Mouse (Mus musculus): ENCODE measurements at regions not wholly inside any gene's neighbourhood (a gene's known extent, or its start where the extent isn't known, plus 50 kb on each side); places are given as distances from the start of the nearest gene placed in this dataset.

DNA sequence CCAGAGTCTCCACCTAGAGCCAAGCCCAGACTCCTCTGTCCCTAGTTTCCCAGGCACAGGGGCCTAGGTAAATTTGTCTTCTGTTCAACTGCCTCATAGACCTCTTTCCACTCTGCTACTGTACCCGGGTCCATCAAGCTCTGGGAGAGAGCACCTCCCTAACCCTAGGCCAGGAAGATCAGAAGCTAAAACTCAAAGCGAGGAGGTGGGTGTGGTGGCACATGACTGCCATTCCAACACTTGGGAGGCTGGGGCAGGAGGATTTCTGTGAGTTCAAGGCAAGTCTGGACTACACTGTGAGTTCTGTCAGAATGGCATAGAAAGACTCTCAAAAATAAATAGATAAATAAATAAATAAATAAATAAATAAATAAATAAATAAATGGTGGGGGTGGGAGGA is 91.2 kb upstream of the Tbx3 start:
- no peaks in the 10 kb centered on the region for H3K4me1 ChIP-seq (ENCODE audit: control insufficient read depth, insufficient read depth, low read length)
- WGBS, result 93% methylated on average over 2 of the region's 2 CpGs
- H3K9ac ChIP-seq (ENCODE audit: low read depth, low read length, severe bottlenecking), result no peak overlapping the region
- H3K4me2 ChIP-seq (replicated peaks; ENCODE audit: low read depth, low read length, severe bottlenecking), result no peak overlapping the region
- no peak overlapping the region for H3K27ac ChIP-seq (replicated peaks; ENCODE audit: low read depth, low read length)
- no peak overlapping the region for H3K4me3 ChIP-seq (replicated peaks; ENCODE audit: low read length)
- DNase-seq (ENCODE audit: low spot score) (no peak), ATAC-seq (ENCODE audit: low FRiP score, low read depth) (no peak)
- no peaks in the 10 kb centered on the region for H3K36me3 ChIP-seq (ENCODE audit: control insufficient read depth, insufficient read depth, low read length)
- H3K9me3 ChIP-seq (ENCODE audit: control insufficient read depth, low read length), result 0 out of 2 replicates have a peak, but pooled peaks cover under 1% of the 10 kb centered on the region
- no peaks in the 10 kb centered on the region for H3K27me3 ChIP-seq (ENCODE audit: control insufficient read depth, insufficient read depth, low read length)
- TF ChIP-seq POLR2A (IDR thresholded peaks at IDR 0.05; ENCODE audit: borderline replicate concordance, extremely low read depth, insufficient read depth, insufficient read length), result no peak

DNA sequence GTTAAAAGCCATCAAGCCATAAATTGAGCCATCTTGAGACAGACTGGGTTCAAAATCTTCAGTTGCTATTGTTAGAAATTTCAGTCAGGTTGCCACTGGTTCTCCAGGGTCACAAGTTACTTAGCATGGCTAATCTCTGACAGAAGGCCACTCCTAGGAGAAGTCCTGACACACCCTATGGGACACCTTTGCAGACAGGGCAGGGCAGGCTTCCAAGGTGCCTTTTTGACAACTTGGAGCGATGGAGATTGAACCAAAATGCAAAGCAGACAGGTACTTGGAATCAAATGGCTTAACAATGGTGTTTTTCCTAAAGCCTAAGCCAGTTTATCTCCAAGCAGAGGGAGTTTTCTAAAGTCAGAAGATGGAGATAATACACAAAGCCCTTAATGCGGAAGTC is 90.7 kb upstream of the Tbx3 start:
- Histone ChIP-seq H3K9me3 (ENCODE audit: control insufficient read depth, low read length) (no peaks in the 10 kb centered on the region), H3K27ac (replicated peaks; ENCODE audit: low read depth, low read length) (no peak overlapping the region), H3K9ac (ENCODE audit: low read depth, low read length, severe bottlenecking) (no peak overlapping the region), H3K4me2 (replicated peaks; ENCODE audit: low read depth, low read length, severe bottlenecking) (no peak overlapping the region), H3K36me3 (ENCODE audit: control insufficient read depth, insufficient read depth, low read length) (no peaks in the 10 kb centered on the region), H3K27me3 (ENCODE audit: control insufficient read depth, insufficient read depth, low read length) (no peaks in the 10 kb centered on the region), H3K4me3 (replicated peaks; ENCODE audit: low read length) (no peak overlapping the region), H3K4me1 (ENCODE audit: control insufficient read depth, insufficient read depth, low read length) (no peaks in the 10 kb centered on the region)
- no peak for TF ChIP-seq POLR2A (IDR thresholded peaks at IDR 0.05; ENCODE audit: borderline replicate concordance, extremely low read depth, insufficient read depth, insufficient read length)
- DNase-seq (ENCODE audit: low spot score) (no peak), ATAC-seq (ENCODE audit: low FRiP score, low read depth) (no peak)
- WGBS, result 94% methylated on average over 2 of the region's 2 CpGs

DNA sequence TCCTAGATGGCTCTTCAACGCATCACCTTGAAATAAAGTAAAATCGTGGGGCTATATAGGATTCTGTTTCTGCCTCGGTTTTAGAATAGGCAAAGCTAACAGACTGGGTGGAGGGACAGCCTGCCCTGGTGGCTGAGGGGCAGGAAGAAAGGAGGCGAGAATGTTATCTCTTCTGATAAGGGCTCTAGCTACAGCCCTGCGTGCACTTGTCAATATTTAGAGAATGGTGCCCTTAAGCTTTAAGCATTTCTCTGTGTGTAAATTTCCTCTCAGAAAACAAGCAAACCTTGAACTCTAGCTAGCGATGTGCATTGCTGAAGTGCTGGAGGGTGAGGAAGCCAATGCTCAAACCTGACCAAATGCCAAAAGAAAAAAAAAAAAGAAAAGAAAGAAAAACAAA is 90.1 kb upstream of the Tbx3 start:
- Histone ChIP-seq H3K4me2 (replicated peaks; ENCODE audit: low read depth, low read length, severe bottlenecking) (no peak overlapping the region), H3K9me3 (ENCODE audit: control insufficient read depth, low read length) (no peaks in the 10 kb centered on the region), H3K4me3 (replicated peaks; ENCODE audit: low read length) (no peak overlapping the region), H3K27ac (replicated peaks; ENCODE audit: low read depth, low read length) (no peak overlapping the region), H3K27me3 (ENCODE audit: control insufficient read depth, insufficient read depth, low read length) (no peaks in the 10 kb centered on the region), H3K4me1 (ENCODE audit: control insufficient read depth, insufficient read depth, low read length) (no peaks in the 10 kb centered on the region), H3K36me3 (ENCODE audit: control insufficient read depth, insufficient read depth, low read length) (no peaks in the 10 kb centered on the region), H3K9ac (ENCODE audit: low read depth, low read length, severe bottlenecking) (no peak overlapping the region)
- TF ChIP-seq POLR2A (IDR thresholded peaks at IDR 0.05; ENCODE audit: borderline replicate concordance, extremely low read depth, insufficient read depth, insufficient read length), result no peak
- no peak for DNase-seq (ENCODE audit: low spot score)
- ATAC-seq (ENCODE audit: low FRiP score, low read depth), result no peak
- WGBS, result 72% methylated on average over 6 of the region's 6 CpGs

DNA sequence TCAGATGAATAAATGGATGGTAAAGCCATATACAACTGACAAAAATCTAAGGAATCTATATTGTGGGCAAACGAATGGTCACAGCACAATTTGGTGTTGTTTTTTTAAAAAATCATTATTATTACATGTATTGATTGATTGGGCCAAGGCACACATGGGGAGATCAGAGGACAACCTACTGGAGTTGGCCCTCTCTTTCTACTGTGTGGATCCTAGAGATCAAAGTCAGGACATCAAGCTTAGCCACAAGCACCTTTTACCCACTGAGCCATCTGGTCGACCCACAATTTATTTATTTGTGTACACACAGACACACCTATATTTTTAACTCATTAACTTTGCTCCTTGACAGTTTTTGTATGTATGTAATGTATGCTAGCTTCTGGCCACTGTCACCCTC is 89.7 kb upstream of the Tbx3 start:
- Histone ChIP-seq H3K4me2 (replicated peaks; ENCODE audit: low read depth, low read length, severe bottlenecking) (no peak overlapping the region), H3K27ac (replicated peaks; ENCODE audit: low read depth, low read length) (no peak overlapping the region), H3K36me3 (ENCODE audit: control insufficient read depth, insufficient read depth, low read length) (no peaks in the 10 kb centered on the region), H3K27me3 (ENCODE audit: control insufficient read depth, insufficient read depth, low read length) (no peaks in the 10 kb centered on the region), H3K4me1 (ENCODE audit: control insufficient read depth, insufficient read depth, low read length) (no peaks in the 10 kb centered on the region), H3K9me3 (ENCODE audit: control insufficient read depth, low read length) (no peaks in the 10 kb centered on the region), H3K9ac (ENCODE audit: low read depth, low read length, severe bottlenecking) (no peak overlapping the region), H3K4me3 (replicated peaks; ENCODE audit: low read length) (no peak overlapping the region)
- ATAC-seq (ENCODE audit: low FRiP score, low read depth) (no peak), DNase-seq (ENCODE audit: low spot score) (no peak)
- no peak for TF ChIP-seq POLR2A (IDR thresholded peaks at IDR 0.05; ENCODE audit: borderline replicate concordance, extremely low read depth, insufficient read depth, insufficient read length)
- WGBS, result 78% methylated on average over 2 of the region's 2 CpGs

DNA sequence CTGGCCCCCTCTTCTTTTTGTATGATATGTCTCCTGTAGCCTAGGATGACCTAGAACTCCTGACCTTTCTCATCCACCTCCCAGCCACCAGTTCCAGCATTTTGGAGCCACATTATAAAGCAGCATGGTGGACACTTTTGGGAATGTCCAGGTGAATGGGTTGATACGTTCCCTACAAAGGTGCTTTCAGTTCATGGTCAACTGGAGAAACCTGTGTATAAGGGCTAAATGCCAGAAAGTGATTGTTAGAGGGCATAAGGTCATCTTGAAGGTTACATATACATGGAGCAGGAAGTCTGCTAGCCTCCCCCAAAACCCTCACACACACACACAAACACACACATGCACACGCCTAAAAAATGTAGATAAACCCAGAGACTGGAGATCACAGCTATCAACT is 86.1 kb upstream of the Tbx3 start:
- 0 out of 2 replicates have a peak, but pooled peaks cover 6% of the 10 kb centered on the region for H3K27me3 ChIP-seq (ENCODE audit: control insufficient read depth, insufficient read depth, low read length)
- H3K9ac ChIP-seq (ENCODE audit: low read depth, low read length, severe bottlenecking), result no peak overlapping the region
- ATAC-seq (ENCODE audit: low FRiP score, low read depth), result no peak

DNA sequence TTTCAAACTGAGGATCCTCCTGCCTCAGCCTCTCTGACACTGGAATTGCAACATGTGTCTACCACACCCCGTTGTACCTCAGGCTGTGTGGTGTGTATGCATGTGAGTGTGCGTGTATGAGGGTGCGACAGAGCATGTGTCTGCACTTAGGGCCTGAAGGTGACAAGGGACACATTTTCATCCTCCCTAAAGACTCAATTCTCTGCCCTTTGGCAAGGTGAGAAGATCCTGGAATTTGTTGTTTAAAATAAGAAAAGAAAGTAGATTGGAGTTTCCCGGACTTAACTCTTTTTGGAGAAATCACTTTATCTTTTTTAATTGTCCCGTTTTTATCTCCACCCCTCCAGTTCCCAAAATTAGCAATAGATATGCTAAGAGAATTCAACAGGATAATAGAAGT is 85.6 kb upstream of the Tbx3 start:
- 86% methylated on average over 5 of the region's 5 CpGs for WGBS
- Histone ChIP-seq H3K4me2 (replicated peaks; ENCODE audit: low read depth, low read length, severe bottlenecking) (no peak overlapping the region), H3K4me1 (ENCODE audit: control insufficient read depth, insufficient read depth, low read length) (0 out of 2 replicates have a peak, but pooled peaks cover 5% of the 10 kb centered on the region), H3K27me3 (ENCODE audit: control insufficient read depth, insufficient read depth, low read length) (0 out of 2 replicates have a peak, but pooled peaks cover 6% of the 10 kb centered on the region), H3K36me3 (ENCODE audit: control insufficient read depth, insufficient read depth, low read length) (no peaks in the 10 kb centered on the region), H3K27ac (replicated peaks; ENCODE audit: low read depth, low read length) (no peak overlapping the region), H3K9ac (ENCODE audit: low read depth, low read length, severe bottlenecking) (no peak overlapping the region), H3K9me3 (ENCODE audit: control insufficient read depth, low read length) (no peaks in the 10 kb centered on the region), H3K4me3 (replicated peaks; ENCODE audit: low read length) (no peak overlapping the region)
- TF ChIP-seq POLR2A (IDR thresholded peaks at IDR 0.05; ENCODE audit: borderline replicate concordance, extremely low read depth, insufficient read depth, insufficient read length), result no peak
- DNase-seq (ENCODE audit: low spot score) (no peak), ATAC-seq (ENCODE audit: low FRiP score, low read depth) (no peak)

More for the DNA sequence above, 86.1 kb upstream of the Tbx3 start:
- no peak overlapping the region for H3K4me2 ChIP-seq (replicated peaks; ENCODE audit: low read depth, low read length, severe bottlenecking)
- no peak overlapping the region for H3K4me3 ChIP-seq (replicated peaks; ENCODE audit: low read length)
- no peak for TF ChIP-seq POLR2A (IDR thresholded peaks at IDR 0.05; ENCODE audit: borderline replicate concordance, extremely low read depth, insufficient read depth, insufficient read length)
- no peaks in the 10 kb centered on the region for H3K36me3 ChIP-seq (ENCODE audit: control insufficient read depth, insufficient read depth, low read length)
- WGBS, result 94% methylated on average over 2 of the region's 2 CpGs
- H3K27ac ChIP-seq (replicated peaks; ENCODE audit: low read depth, low read length), result no peak overlapping the region
- DNase-seq (ENCODE audit: low spot score), result no peak
- 0 out of 2 replicates have a peak, but pooled peaks cover 5% of the 10 kb centered on the region for H3K4me1 ChIP-seq (ENCODE audit: control insufficient read depth, insufficient read depth, low read length)
- H3K9me3 ChIP-seq (ENCODE audit: control insufficient read depth, low read length), result no peaks in the 10 kb centered on the region

Data from limb, embryonic 14.5 days (tissue).